Mouse (Mus musculus) testis, postnatal 14 days (tissue): Measurements from ENCODE around the gene Irf8.
"Not testable (repeated sequence)": the region's sequence is repeated elsewhere in the genome, so short reads cannot be mapped to it uniquely, and the experiment has no call there.

Experiments used
- DNase-seq: peaks from one replicate; pipeline ENCODE4 v3.0.0; 2021; ENCODE audit warnings: low spot score

Irf8 gene

GRCm38 (mm10) chr8:120723025-120723424 is 13.1 kb upstream of the Irf8 start:
- DNase-seq: peak; percentile 45

GRCm38 (mm10) chr8:120724096-120724495 is 12.1 kb upstream of the Irf8 start:
- DNase-seq: not testable (repeated sequence)

GRCm38 (mm10) chr8:120724816-120725575 is 11.2 kb upstream of the Irf8 start:
- DNase-seq: no peak

- no peak for DNase-seq
These were observed 10.6 kb upstream of the Irf8 start for GRCm38 (mm10) chr8:120725576-120725950.

GRCm38 (mm10) chr8:120726051-120726450 is 10.1 kb upstream of the Irf8 start:
- DNase-seq: no peak

- DNase-seq: no peak
These were observed 7.5 kb upstream of the Irf8 start for GRCm38 (mm10) chr8:120728488-120729160.

- DNase-seq: no peak
These were observed 4.6 kb upstream of the Irf8 start for GRCm38 (mm10) chr8:120731582-120731981.

- DNase-seq: peak; percentile 76
These were observed 4.1 kb upstream of the Irf8 start for GRCm38 (mm10) chr8:120732068-120732467.

GRCm38 (mm10) chr8:120736486-120736885 is 328 bp downstream of the Irf8 start:
- DNase-seq: no peak

- no peak for DNase-seq
These were observed 1.0 kb downstream of the Irf8 start for GRCm38 (mm10) chr8:120737166-120737565.

- peak; percentile 36 for DNase-seq
These were observed 2.6 kb downstream of the Irf8 start for GRCm38 (mm10) chr8:120738771-120739170.

GRCm38 (mm10) chr8:120739526-120739925 is 3.4 kb downstream of the Irf8 start:
- DNase-seq: no peak

GRCm38 (mm10) chr8:120740579-120740978 is 4.4 kb downstream of the Irf8 start:
- no peak for DNase-seq

- DNase-seq: no peak
These were observed 4.8 kb downstream of the Irf8 start for GRCm38 (mm10) chr8:120741001-120741400.

GRCm38 (mm10) chr8:120741815-120742530 is 5.8 kb downstream of the Irf8 start:
- DNase-seq: no peak

- DNase-seq: no peak
These were observed 7.2 kb downstream of the Irf8 start for GRCm38 (mm10) chr8:120743149-120743897.

- DNase-seq: no peak
These were observed 7.7 kb downstream of the Irf8 start for GRCm38 (mm10) chr8:120743898-120744290.

- DNase-seq: no peak
These were observed 8.3 kb downstream of the Irf8 start for GRCm38 (mm10) chr8:120744448-120744847.

- no peak for DNase-seq
These were observed 9.1 kb downstream of the Irf8 start for GRCm38 (mm10) chr8:120745226-120745625.

- no peak for DNase-seq
These were observed 10.0 kb downstream of the Irf8 start for GRCm38 (mm10) chr8:120746007-120746701.

- DNase-seq: no peak
These were observed 11.1 kb downstream of the Irf8 start for GRCm38 (mm10) chr8:120747286-120747685.

- peak; percentile 54 for DNase-seq
These were observed 14.5 kb downstream of the Irf8 start for GRCm38 (mm10) chr8:120750616-120751015.
